Mouse (Mus musculus): ENCODE measurements at regions not wholly inside any gene's neighbourhood (a gene's known extent, or its start where the extent isn't known, plus 50 kb on each side); places are given as distances from the start of the nearest gene placed in this dataset.

- no peak for ATAC-seq
- H3K4me1 ChIP-seq (ENCODE audit: control insufficient read depth, insufficient read depth, low read depth, low read length) = no peaks in the 10 kb centered on the region
- H3K4me3 ChIP-seq (ENCODE audit: low read length) = no peak overlapping the region
- no peak overlapping the region for H3K9ac ChIP-seq (ENCODE audit: low read depth, low read length)
- H3K27ac ChIP-seq (ENCODE audit: low read depth, low read length) = no peak overlapping the region
- H3K4me2 ChIP-seq (ENCODE audit: low read length) = no peak overlapping the region
- H3K9me3 ChIP-seq (ENCODE audit: control insufficient read depth, low read length) = 0 out of 2 replicates have a peak, but pooled peaks cover 2% of the 10 kb centered on the region
- H3K27me3 ChIP-seq (replicated peaks; ENCODE audit: control insufficient read depth, insufficient read depth, low read length) = no peaks in the 10 kb centered on the region
- WGBS = 87% methylated on average over 13 of the region's 13 CpGs
- H3K36me3 ChIP-seq (ENCODE audit: control insufficient read depth, insufficient read depth, low read length) = no peaks in the 10 kb centered on the region
Measured at GRCm38 (mm10) chr4:106185745-106186501, 130.1 kb upstream of the Usp24 start.

- ATAC-seq = no peak
- Histone ChIP-seq H3K4me1 (ENCODE audit: control insufficient read depth, insufficient read depth, low read depth, low read length) (no peaks in the 10 kb centered on the region), H3K9me3 (ENCODE audit: control insufficient read depth, low read length) (0 out of 2 replicates have a peak, but pooled peaks cover 2% of the 10 kb centered on the region), H3K9ac (ENCODE audit: low read depth, low read length) (no peak overlapping the region), H3K4me2 (ENCODE audit: low read length) (no peak overlapping the region), H3K27me3 (replicated peaks; ENCODE audit: control insufficient read depth, insufficient read depth, low read length) (no peaks in the 10 kb centered on the region), H3K27ac (ENCODE audit: low read depth, low read length) (no peak overlapping the region), H3K4me3 (ENCODE audit: low read length) (no peak overlapping the region), H3K36me3 (ENCODE audit: control insufficient read depth, insufficient read depth, low read length) (no peaks in the 10 kb centered on the region)
- 87% methylated on average over 7 of the region's 7 CpGs for WGBS
Measured at GRCm38 (mm10) chr4:106186684-106187083, 129.3 kb upstream of the Usp24 start.

- 85% methylated on average over 4 of the region's 4 CpGs for WGBS
- Histone ChIP-seq H3K36me3 (ENCODE audit: control insufficient read depth, insufficient read depth, low read length) (no peaks in the 10 kb centered on the region), H3K4me2 (ENCODE audit: low read length) (no peak overlapping the region), H3K27me3 (replicated peaks; ENCODE audit: control insufficient read depth, insufficient read depth, low read length) (no peaks in the 10 kb centered on the region), H3K9me3 (ENCODE audit: control insufficient read depth, low read length) (no peaks in the 10 kb centered on the region), H3K4me1 (ENCODE audit: control insufficient read depth, insufficient read depth, low read depth, low read length) (no peaks in the 10 kb centered on the region), H3K9ac (ENCODE audit: low read depth, low read length) (no peak overlapping the region), H3K27ac (ENCODE audit: low read depth, low read length) (no peak overlapping the region), H3K4me3 (ENCODE audit: low read length) (no peak overlapping the region)
- ATAC-seq = no peak
Measured at GRCm38 (mm10) chr4:106190248-106190647, 125.8 kb upstream of the Usp24 start.

- no peak overlapping the region for H3K27ac ChIP-seq (ENCODE audit: low read depth, low read length)
- H3K9ac ChIP-seq (ENCODE audit: low read depth, low read length) = no peak overlapping the region
- no peaks in the 10 kb centered on the region for H3K4me1 ChIP-seq (ENCODE audit: control insufficient read depth, insufficient read depth, low read depth, low read length)
- WGBS = 89% methylated on average over 8 of the region's 8 CpGs
- no peak overlapping the region for H3K4me2 ChIP-seq (ENCODE audit: low read length)
- no peaks in the 10 kb centered on the region for H3K9me3 ChIP-seq (ENCODE audit: control insufficient read depth, low read length)
- H3K27me3 ChIP-seq (replicated peaks; ENCODE audit: control insufficient read depth, insufficient read depth, low read length) = no peaks in the 10 kb centered on the region
- no peaks in the 10 kb centered on the region for H3K36me3 ChIP-seq (ENCODE audit: control insufficient read depth, insufficient read depth, low read length)
- ATAC-seq = no peak
- H3K4me3 ChIP-seq (ENCODE audit: low read length) = no peak overlapping the region
Measured at GRCm38 (mm10) chr4:106191331-106191730, 124.7 kb upstream of the Usp24 start.

- no peak overlapping the region for H3K4me2 ChIP-seq (ENCODE audit: low read length)
- H3K4me3 ChIP-seq (ENCODE audit: low read length) = no peak overlapping the region
- ATAC-seq = no peak
- H3K9ac ChIP-seq (ENCODE audit: low read depth, low read length) = no peak overlapping the region
- H3K9me3 ChIP-seq (ENCODE audit: control insufficient read depth, low read length) = no peaks in the 10 kb centered on the region
- no peaks in the 10 kb centered on the region for H3K36me3 ChIP-seq (ENCODE audit: control insufficient read depth, insufficient read depth, low read length)
- 93% methylated on average over 3 of the region's 3 CpGs for WGBS
- H3K27ac ChIP-seq (ENCODE audit: low read depth, low read length) = no peak overlapping the region
- no peaks in the 10 kb centered on the region for H3K4me1 ChIP-seq (ENCODE audit: control insufficient read depth, insufficient read depth, low read depth, low read length)
- H3K27me3 ChIP-seq (replicated peaks; ENCODE audit: control insufficient read depth, insufficient read depth, low read length) = no peaks in the 10 kb centered on the region
Measured at GRCm38 (mm10) chr4:106191843-106192242, 124.2 kb upstream of the Usp24 start.

GRCm38 (mm10) chr4:106193204-106193945 is 122.6 kb upstream of the Usp24 start:
- 74% methylated on average over 3 of the region's 3 CpGs for WGBS
- H3K27me3 ChIP-seq (replicated peaks; ENCODE audit: control insufficient read depth, insufficient read depth, low read length) = no peaks in the 10 kb centered on the region
- no peak for ATAC-seq
- H3K27ac ChIP-seq (ENCODE audit: low read depth, low read length) = no peak overlapping the region
- H3K4me3 ChIP-seq (ENCODE audit: low read length) = no peak overlapping the region
- H3K36me3 ChIP-seq (ENCODE audit: control insufficient read depth, insufficient read depth, low read length) = no peaks in the 10 kb centered on the region
- H3K9me3 ChIP-seq (ENCODE audit: control insufficient read depth, low read length) = no peaks in the 10 kb centered on the region
- H3K9ac ChIP-seq (ENCODE audit: low read depth, low read length) = no peak overlapping the region
- no peak overlapping the region for H3K4me2 ChIP-seq (ENCODE audit: low read length)
- H3K4me1 ChIP-seq (ENCODE audit: control insufficient read depth, insufficient read depth, low read depth, low read length) = no peaks in the 10 kb centered on the region

- Histone ChIP-seq H3K27me3 (replicated peaks; ENCODE audit: control insufficient read depth, insufficient read depth, low read length) (no peaks in the 10 kb centered on the region), H3K4me3 (ENCODE audit: low read length) (no peak overlapping the region), H3K27ac (ENCODE audit: low read depth, low read length) (no peak overlapping the region), H3K9ac (ENCODE audit: low read depth, low read length) (no peak overlapping the region), H3K9me3 (ENCODE audit: control insufficient read depth, low read length) (no peaks in the 10 kb centered on the region), H3K36me3 (ENCODE audit: control insufficient read depth, insufficient read depth, low read length) (no peaks in the 10 kb centered on the region), H3K4me2 (ENCODE audit: low read length) (no peak overlapping the region), H3K4me1 (ENCODE audit: control insufficient read depth, insufficient read depth, low read depth, low read length) (peaks cover 9% of the 10 kb centered on the region)
- ATAC-seq = no peak
- WGBS = 95% methylated on average over 3 of the region's 3 CpGs
Measured at GRCm38 (mm10) chr4:106195497-106196166, 120.4 kb upstream of the Usp24 start.

- Histone ChIP-seq H3K36me3 (ENCODE audit: control insufficient read depth, insufficient read depth, low read length) (no peaks in the 10 kb centered on the region), H3K9ac (ENCODE audit: low read depth, low read length) (0 out of 2 replicates have a peak overlapping the region, but pooled peaks have one; percentile 8), H3K27ac (ENCODE audit: low read depth, low read length) (peak overlapping the region; percentile 7; the same call in 1 of the 2 replicates), H3K4me1 (ENCODE audit: control insufficient read depth, insufficient read depth, low read depth, low read length) (peaks cover 9% of the 10 kb centered on the region), H3K9me3 (ENCODE audit: control insufficient read depth, low read length) (no peaks in the 10 kb centered on the region), H3K4me2 (ENCODE audit: low read length) (0 out of 2 replicates have a peak overlapping the region, but pooled peaks have one; percentile 24), H3K4me3 (ENCODE audit: low read length) (no peak overlapping the region), H3K27me3 (replicated peaks; ENCODE audit: control insufficient read depth, insufficient read depth, low read length) (no peaks in the 10 kb centered on the region)
- peak; percentile 60 for ATAC-seq
- 7% methylated on average over 11 of the region's 11 CpGs for WGBS
Measured at GRCm38 (mm10) chr4:106199833-106200232, 116.2 kb upstream of the Usp24 start.

GRCm38 (mm10) chr4:106200241-106200640 is 115.8 kb upstream of the Usp24 start:
- Histone ChIP-seq H3K4me3 (ENCODE audit: low read length) (no peak overlapping the region), H3K36me3 (ENCODE audit: control insufficient read depth, insufficient read depth, low read length) (no peaks in the 10 kb centered on the region), H3K9me3 (ENCODE audit: control insufficient read depth, low read length) (no peaks in the 10 kb centered on the region), H3K4me1 (ENCODE audit: control insufficient read depth, insufficient read depth, low read depth, low read length) (peaks cover 9% of the 10 kb centered on the region), H3K27ac (ENCODE audit: low read depth, low read length) (peak overlapping the region; percentile 7; the same call in 1 of the 2 replicates), H3K4me2 (ENCODE audit: low read length) (no peak overlapping the region), H3K9ac (ENCODE audit: low read depth, low read length) (no peak overlapping the region), H3K27me3 (replicated peaks; ENCODE audit: control insufficient read depth, insufficient read depth, low read length) (no peaks in the 10 kb centered on the region)
- 36% methylated on average over 6 of the region's 6 CpGs for WGBS
- peak; percentile 64 for ATAC-seq
